Mouse (Mus musculus) erythroblast, adult 5-6 weeks (primary cell): ENCODE results near the gene Creb5. TPM values are rescaled to one million over a fixed set of nuclear protein-coding genes. Genes with fewer than 3 reads are reported as not detected.

Experiments
- ATAC-seq: replicated peaks from 2 replicates; pipeline ENCODE4 v1.8.0; 2016; ENCODE audit warnings: moderate number of reproducible peaks, mild to moderate bottlenecking, moderate TSS enrichment, inconsistent platforms; ENCODE audit not compliant: poor library complexity, low FRiP score, severe bottlenecking
- total RNA-seq, 2 experiments: library from RNA; stranded (forward) in 1 of 2; stranded (reverse) in 1 of 2; fragments of 150-400 nt in 1 of 2; fragments of 200-764, 138-1000 nt in 1 of 2; gene quantifications; 2 replicates each; pipeline versions ENCODE4 v1.2.3 to v1.2.4; 2015 to 2017; ENCODE audit warnings: low replicate concordance in 2 of 2

The Creb5 gene
- total RNA-seq, 2 experiments from 2014 or later = not detected

- no peak for ATAC-seq
Observed at GRCm38 (mm10) chr6:53621295-53621694, 334.2 kb downstream of the Creb5 start.

- ATAC-seq = no peak
Observed at GRCm38 (mm10) chr6:53624455-53625276, 337.6 kb downstream of the Creb5 start.

GRCm38 (mm10) chr6:53626044-53626443 lies 339.0 kb downstream of the Creb5 start:
- no peak for ATAC-seq

GRCm38 (mm10) chr6:53628714-53629113 lies 341.6 kb downstream of the Creb5 start:
- ATAC-seq = no peak

GRCm38 (mm10) chr6:53635453-53635852 lies 348.4 kb downstream of the Creb5 start:
- ATAC-seq = no peak

- no peak for ATAC-seq
Observed at GRCm38 (mm10) chr6:53637356-53638351, 350.6 kb downstream of the Creb5 start.

- ATAC-seq = no peak
Observed at GRCm38 (mm10) chr6:53641633-53642605, 354.8 kb downstream of the Creb5 start.

- ATAC-seq = no peak
Observed at GRCm38 (mm10) chr6:53642826-53643356, 355.8 kb downstream of the Creb5 start.

GRCm38 (mm10) chr6:53643481-53643880 lies 356.4 kb downstream of the Creb5 start:
- no peak for ATAC-seq

GRCm38 (mm10) chr6:53644056-53644455 lies 357.0 kb downstream of the Creb5 start:
- no peak for ATAC-seq

GRCm38 (mm10) chr6:53644971-53645370 lies 357.9 kb downstream of the Creb5 start:
- no peak for ATAC-seq

GRCm38 (mm10) chr6:53649782-53650181 lies 362.7 kb downstream of the Creb5 start:
- no peak for ATAC-seq

- no peak for ATAC-seq
Observed at GRCm38 (mm10) chr6:53652691-53653090, 365.6 kb downstream of the Creb5 start.

GRCm38 (mm10) chr6:53653706-53654360 lies 366.8 kb downstream of the Creb5 start:
- no peak for ATAC-seq

GRCm38 (mm10) chr6:53654361-53654824 lies 367.3 kb downstream of the Creb5 start:
- no peak for ATAC-seq

- no peak for ATAC-seq
Observed at GRCm38 (mm10) chr6:53656466-53656865, 369.4 kb downstream of the Creb5 start.

GRCm38 (mm10) chr6:53657483-53657882 lies 370.4 kb downstream of the Creb5 start:
- ATAC-seq = no peak
